Mouse (Mus musculus): ENCODE data around the gene Utp18. TPM values are rescaled to one million over a fixed set of nuclear protein-coding genes. Genes with fewer than 3 reads are reported as not detected.
"Not testable (repeated sequence)": the region's sequence is repeated elsewhere in the genome, so short reads cannot be mapped to it uniquely, and the experiment has no call there.

The Utp18 gene
- polyA plus RNA-seq (2012; rRNA removed) = 12.9 and 13.1 TPM in 2 replicates

GRCm38 (mm10) chr11:93885572-93886410 is at the start of gene Utp18, which contains the start of gene Mbtd1:
Gene Utp18, minus strand, starts transcription at chr11:93885766.
Gene Mbtd1, plus strand, starts transcription at chr11:93885852.
- no peaks in the 10 kb centered on the region for H3K27me3 ChIP-seq (ENCODE audit: control insufficient read depth, insufficient read depth, low read length)
- peak within 1 kb of the TSS; percentile 95 for H3K4me3 ChIP-seq (replicated peaks; ENCODE audit: insufficient read depth, low read depth, low read length)
- peak within 1 kb of the TSS; percentile 86 for H3K27ac ChIP-seq (ENCODE audit: insufficient read depth, low read length)
- peak; percentile 54 for TF ChIP-seq POLR2A (IDR thresholded peaks at IDR 0.05; ENCODE audit: borderline replicate concordance, insufficient read depth, low read length)
- no peak for TF ChIP-seq CTCF (IDR thresholded peaks at IDR 0.05; ENCODE audit: borderline replicate concordance, insufficient read depth, low read depth, low read length)
- WGBS = under 1% methylated on average over 79 of the region's 83 CpGs
- peaks cover 7% of the 10 kb centered on the region; the same call in 1 of the 2 replicates for H3K4me1 ChIP-seq (ENCODE audit: control insufficient read depth, insufficient read depth, low read length)
- DNase-seq = peak; percentile 99

- Histone ChIP-seq H3K4me3 (replicated peaks; ENCODE audit: insufficient read depth, low read depth, low read length) (no peak overlapping the region), H3K27ac (ENCODE audit: insufficient read depth, low read length) (no peak overlapping the region), H3K27me3 (ENCODE audit: control insufficient read depth, insufficient read depth, low read length) (no peaks in the 10 kb centered on the region), H3K4me1 (ENCODE audit: control insufficient read depth, insufficient read depth, low read length) (no peaks in the 10 kb centered on the region)
- TF ChIP-seq CTCF (IDR thresholded peaks at IDR 0.05; ENCODE audit: borderline replicate concordance, insufficient read depth, low read depth, low read length) (no peak), POLR2A (IDR thresholded peaks at IDR 0.05; ENCODE audit: borderline replicate concordance, insufficient read depth, low read length) (no peak)
- DNase-seq = no peak
Observed at GRCm38 (mm10) chr11:93929106-93929505, 43.5 kb upstream of the Utp18 start.

GRCm38 (mm10) chr11:93915019-93915418 is 29.5 kb upstream of the Utp18 start:
- DNase-seq; H3K4me3 ChIP-seq (replicated peaks; ENCODE audit: insufficient read depth, low read depth, low read length); H3K4me1 ChIP-seq (ENCODE audit: control insufficient read depth, insufficient read depth, low read length); H3K27ac ChIP-seq (ENCODE audit: insufficient read depth, low read length); H3K27me3 ChIP-seq (ENCODE audit: control insufficient read depth, insufficient read depth, low read length): not testable (repeated sequence)
- WGBS = 96% methylated on average over 2 of the region's 2 CpGs

- no peaks in the 10 kb centered on the region for H3K27me3 ChIP-seq (ENCODE audit: control insufficient read depth, insufficient read depth, low read length)
- no peak overlapping the region for H3K27ac ChIP-seq (ENCODE audit: insufficient read depth, low read length)
- WGBS = 86% methylated on average over 3 of the region's 3 CpGs
- no peaks in the 10 kb centered on the region for H3K4me1 ChIP-seq (ENCODE audit: control insufficient read depth, insufficient read depth, low read length)
- no peak overlapping the region for H3K4me3 ChIP-seq (replicated peaks; ENCODE audit: insufficient read depth, low read depth, low read length)
- TF ChIP-seq CTCF (IDR thresholded peaks at IDR 0.05; ENCODE audit: borderline replicate concordance, insufficient read depth, low read depth, low read length) (no peak), POLR2A (IDR thresholded peaks at IDR 0.05; ENCODE audit: borderline replicate concordance, insufficient read depth, low read length) (no peak)
- no peak for DNase-seq
Observed at GRCm38 (mm10) chr11:93911603-93912002, 26.0 kb upstream of the Utp18 start.

- Histone ChIP-seq H3K27ac (ENCODE audit: insufficient read depth, low read length) (no peak overlapping the region), H3K4me3 (replicated peaks; ENCODE audit: insufficient read depth, low read depth, low read length) (no peak overlapping the region), H3K4me1 (ENCODE audit: control insufficient read depth, insufficient read depth, low read length) (no peaks in the 10 kb centered on the region), H3K27me3 (ENCODE audit: control insufficient read depth, insufficient read depth, low read length) (no peaks in the 10 kb centered on the region)
- no peak for TF ChIP-seq POLR2A (IDR thresholded peaks at IDR 0.05; ENCODE audit: borderline replicate concordance, insufficient read depth, low read length)
- TF ChIP-seq CTCF (IDR thresholded peaks at IDR 0.05; ENCODE audit: borderline replicate concordance, insufficient read depth, low read depth, low read length) = no peak
- 91% methylated on average over 9 of the region's 9 CpGs for WGBS
- no peak for DNase-seq
Observed at GRCm38 (mm10) chr11:93908829-93909228, 23.3 kb upstream of the Utp18 start.

GRCm38 (mm10) chr11:93907839-93908238 is 22.3 kb upstream of the Utp18 start:
- H3K4me1 ChIP-seq (ENCODE audit: control insufficient read depth, insufficient read depth, low read length) = no peaks in the 10 kb centered on the region
- H3K27ac ChIP-seq (ENCODE audit: insufficient read depth, low read length) = no peak overlapping the region
- TF ChIP-seq POLR2A (IDR thresholded peaks at IDR 0.05; ENCODE audit: borderline replicate concordance, insufficient read depth, low read length) = no peak
- no peak for TF ChIP-seq CTCF (IDR thresholded peaks at IDR 0.05; ENCODE audit: borderline replicate concordance, insufficient read depth, low read depth, low read length)
- no peaks in the 10 kb centered on the region for H3K27me3 ChIP-seq (ENCODE audit: control insufficient read depth, insufficient read depth, low read length)
- no peak overlapping the region for H3K4me3 ChIP-seq (replicated peaks; ENCODE audit: insufficient read depth, low read depth, low read length)
- DNase-seq = no peak
- WGBS = 89% methylated on average over 3 of the region's 3 CpGs

GRCm38 (mm10) chr11:93906834-93907233 is 21.3 kb upstream of the Utp18 start:
- no peak for DNase-seq
- H3K4me3 ChIP-seq (replicated peaks; ENCODE audit: insufficient read depth, low read depth, low read length) = no peak overlapping the region
- no peaks in the 10 kb centered on the region for H3K27me3 ChIP-seq (ENCODE audit: control insufficient read depth, insufficient read depth, low read length)
- no peak overlapping the region for H3K27ac ChIP-seq (ENCODE audit: insufficient read depth, low read length)
- 90% methylated on average over 4 of the region's 4 CpGs for WGBS
- TF ChIP-seq POLR2A (IDR thresholded peaks at IDR 0.05; ENCODE audit: borderline replicate concordance, insufficient read depth, low read length) (no peak), CTCF (IDR thresholded peaks at IDR 0.05; ENCODE audit: borderline replicate concordance, insufficient read depth, low read depth, low read length) (no peak)
- no peaks in the 10 kb centered on the region for H3K4me1 ChIP-seq (ENCODE audit: control insufficient read depth, insufficient read depth, low read length)

GRCm38 (mm10) chr11:93897732-93898131 is 12.2 kb upstream of the Utp18 start:
- WGBS = 84% methylated on average over 3 of the region's 3 CpGs
- DNase-seq = no peak
- no peak for TF ChIP-seq CTCF (IDR thresholded peaks at IDR 0.05; ENCODE audit: borderline replicate concordance, insufficient read depth, low read depth, low read length)
- TF ChIP-seq POLR2A (IDR thresholded peaks at IDR 0.05; ENCODE audit: borderline replicate concordance, insufficient read depth, low read length) = no peak

More at GRCm38 (mm10) chr11:93897732-93898131, 12.2 kb upstream of the Utp18 start:
- H3K4me1 ChIP-seq (ENCODE audit: control insufficient read depth, insufficient read depth, low read length) = no peaks in the 10 kb centered on the region
- no peak overlapping the region for H3K4me3 ChIP-seq (replicated peaks; ENCODE audit: insufficient read depth, low read depth, low read length)
- no peak overlapping the region for H3K27ac ChIP-seq (ENCODE audit: insufficient read depth, low read length)
- no peaks in the 10 kb centered on the region for H3K27me3 ChIP-seq (ENCODE audit: control insufficient read depth, insufficient read depth, low read length)

Data from cerebellum, adult 2 months (tissue).